Mouse (Mus musculus): ENCODE measurements at regions not wholly inside any gene's neighbourhood (a gene's known extent, or its start where the extent isn't known, plus 50 kb on each side); places are given as distances from the start of the nearest gene placed in this dataset.

DNA sequence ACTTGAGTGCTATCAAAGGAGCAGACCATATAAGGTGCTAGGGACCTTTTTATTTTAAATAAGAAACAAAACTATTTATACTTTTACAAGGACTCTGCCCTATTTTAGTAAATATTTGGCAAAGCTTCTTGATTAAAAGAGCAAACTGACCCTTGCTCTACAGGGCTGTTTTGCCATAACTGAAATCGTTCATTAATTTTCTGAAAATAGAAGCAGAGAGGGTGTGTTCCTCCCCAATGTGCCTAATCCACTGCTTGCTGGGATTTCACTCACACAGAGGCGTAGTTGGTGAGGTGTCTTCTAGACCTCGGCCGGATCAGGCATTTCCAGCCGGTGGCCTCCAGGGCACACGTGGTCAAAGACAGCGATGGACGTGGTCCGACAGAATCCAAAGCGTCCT lies 76.4 kb downstream of the Cdc7 start:
- H3K4me3 ChIP-seq (replicated peaks; ENCODE audit: low read length), result no peak overlapping the region
- ATAC-seq (ENCODE audit: low FRiP score, low read depth) (no peak), DNase-seq (ENCODE audit: low spot score) (no peak)
- H3K9me3 ChIP-seq (ENCODE audit: control insufficient read depth, low read length), result no peaks in the 10 kb centered on the region
- no peak overlapping the region for H3K4me2 ChIP-seq (replicated peaks; ENCODE audit: low read depth, low read length, severe bottlenecking)
- no peaks in the 10 kb centered on the region for H3K36me3 ChIP-seq (ENCODE audit: control insufficient read depth, insufficient read depth, low read length)
- no peak for TF ChIP-seq POLR2A (IDR thresholded peaks at IDR 0.05; ENCODE audit: borderline replicate concordance, extremely low read depth, insufficient read depth, insufficient read length)
- no peak overlapping the region for H3K27ac ChIP-seq (replicated peaks; ENCODE audit: low read depth, low read length)
- H3K27me3 ChIP-seq (ENCODE audit: control insufficient read depth, insufficient read depth, low read length), result no peaks in the 10 kb centered on the region
- peaks cover 16% of the 10 kb centered on the region for H3K4me1 ChIP-seq (ENCODE audit: control insufficient read depth, insufficient read depth, low read length)
- 88% methylated on average over 10 of the region's 10 CpGs for WGBS
- H3K9ac ChIP-seq (ENCODE audit: low read depth, low read length, severe bottlenecking), result no peak overlapping the region

DNA sequence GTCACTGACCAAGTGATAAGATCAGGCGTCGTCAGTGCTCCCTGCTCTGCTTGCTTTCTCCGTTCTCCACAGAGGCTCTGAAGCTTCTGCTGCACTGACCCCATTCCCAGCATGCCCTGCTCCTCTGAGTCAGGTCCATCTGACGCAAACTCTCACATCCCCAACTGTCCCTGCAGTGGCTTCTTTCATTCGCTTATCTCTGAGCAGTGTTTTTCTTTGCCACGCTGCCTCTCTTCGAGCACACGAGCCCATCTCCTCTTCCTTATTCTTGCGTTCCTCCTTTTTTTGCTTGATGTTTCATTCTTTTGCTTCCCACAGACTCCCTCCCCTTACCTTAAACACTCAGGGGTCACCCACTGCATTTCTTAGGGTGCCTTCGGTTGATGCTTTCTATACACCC lies 81.0 kb downstream of the Cdc7 start:
- ATAC-seq (ENCODE audit: low FRiP score, low read depth) (no peak), DNase-seq (ENCODE audit: low spot score) (no peak)
- no peaks in the 10 kb centered on the region for H3K27me3 ChIP-seq (ENCODE audit: control insufficient read depth, insufficient read depth, low read length)
- 77% methylated on average over 10 of the region's 10 CpGs for WGBS
- H3K4me3 ChIP-seq (replicated peaks; ENCODE audit: low read length), result no peak overlapping the region
- no peak overlapping the region for H3K4me2 ChIP-seq (replicated peaks; ENCODE audit: low read depth, low read length, severe bottlenecking)
- no peak for TF ChIP-seq POLR2A (IDR thresholded peaks at IDR 0.05; ENCODE audit: borderline replicate concordance, extremely low read depth, insufficient read depth, insufficient read length)
- H3K9ac ChIP-seq (ENCODE audit: low read depth, low read length, severe bottlenecking), result no peak overlapping the region
- no peaks in the 10 kb centered on the region for H3K9me3 ChIP-seq (ENCODE audit: control insufficient read depth, low read length)
- peaks cover 3% of the 10 kb centered on the region; the same call in 1 of the 2 replicates for H3K4me1 ChIP-seq (ENCODE audit: control insufficient read depth, insufficient read depth, low read length)
- no peak overlapping the region for H3K27ac ChIP-seq (replicated peaks; ENCODE audit: low read depth, low read length)
- H3K36me3 ChIP-seq (ENCODE audit: control insufficient read depth, insufficient read depth, low read length), result no peaks in the 10 kb centered on the region

DNA sequence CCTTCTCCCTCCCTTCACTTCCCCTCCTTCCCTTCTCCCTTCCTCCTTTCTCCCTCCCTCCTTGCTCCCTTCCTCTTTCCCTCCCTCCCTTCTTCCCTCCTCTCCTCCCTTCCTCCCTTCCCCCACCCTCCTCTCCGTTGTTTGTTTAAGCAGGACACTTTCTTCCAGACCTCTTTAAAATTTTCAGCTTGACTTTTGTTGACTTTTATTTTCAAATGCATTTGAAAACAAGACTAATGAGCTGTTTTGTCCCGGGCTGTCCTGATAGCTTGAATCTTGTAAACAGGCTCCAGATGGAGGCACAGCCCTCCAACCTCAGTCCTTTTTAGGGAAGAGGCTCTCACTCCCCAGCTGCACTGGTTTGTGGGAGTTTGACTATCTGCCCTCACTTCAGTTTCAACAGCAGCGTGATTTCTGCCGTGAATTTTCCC lies 82.4 kb downstream of the Cdc7 start:
- Histone ChIP-seq H3K4me1 (ENCODE audit: control insufficient read depth, insufficient read depth, low read length) (peaks cover 3% of the 10 kb centered on the region; the same call in 1 of the 2 replicates), H3K9me3 (ENCODE audit: control insufficient read depth, low read length) (no peaks in the 10 kb centered on the region), H3K4me2 (replicated peaks; ENCODE audit: low read depth, low read length, severe bottlenecking) (no peak overlapping the region), H3K27me3 (ENCODE audit: control insufficient read depth, insufficient read depth, low read length) (no peaks in the 10 kb centered on the region), H3K4me3 (replicated peaks; ENCODE audit: low read length) (no peak overlapping the region), H3K9ac (ENCODE audit: low read depth, low read length, severe bottlenecking) (no peak overlapping the region), H3K36me3 (ENCODE audit: control insufficient read depth, insufficient read depth, low read length) (no peaks in the 10 kb centered on the region), H3K27ac (replicated peaks; ENCODE audit: low read depth, low read length) (0 out of 2 replicates have a peak overlapping the region, but pooled peaks have one; percentile 19)
- ATAC-seq (ENCODE audit: low FRiP score, low read depth) (no peak), DNase-seq (ENCODE audit: low spot score) (no peak)
- TF ChIP-seq POLR2A (IDR thresholded peaks at IDR 0.05; ENCODE audit: borderline replicate concordance, extremely low read depth, insufficient read depth, insufficient read length), result no peak
- WGBS, result 5% methylated on average over 4 of the region's 4 CpGs

DNA sequence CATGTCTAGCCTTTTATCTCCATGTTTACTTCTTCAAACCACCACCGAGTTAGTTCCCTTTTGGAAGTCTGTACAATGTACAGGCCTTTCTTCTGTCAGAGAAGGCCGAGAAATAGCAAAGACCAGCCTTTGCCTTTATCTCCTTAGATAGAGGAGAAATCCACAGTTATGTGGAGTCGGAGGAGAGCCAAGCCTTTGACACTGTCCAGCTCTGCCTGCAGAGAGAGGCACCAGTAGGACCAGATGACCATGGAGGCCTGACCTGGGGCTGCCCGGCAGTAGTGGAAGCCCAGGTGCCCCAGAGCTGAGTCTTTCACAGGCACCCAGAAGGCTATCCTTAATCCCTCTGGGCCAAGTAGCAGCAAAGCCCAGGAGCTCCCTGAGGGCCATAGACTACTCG lies 84.5 kb downstream of the Cdc7 start:
- H3K9ac ChIP-seq (ENCODE audit: low read depth, low read length, severe bottlenecking), result no peak overlapping the region
- H3K4me2 ChIP-seq (replicated peaks; ENCODE audit: low read depth, low read length, severe bottlenecking), result no peak overlapping the region
- H3K4me1 ChIP-seq (ENCODE audit: control insufficient read depth, insufficient read depth, low read length), result peaks cover 3% of the 10 kb centered on the region; the same call in 1 of the 2 replicates
- DNase-seq (ENCODE audit: low spot score) (no peak), ATAC-seq (ENCODE audit: low FRiP score, low read depth) (no peak)
- no peak overlapping the region for H3K4me3 ChIP-seq (replicated peaks; ENCODE audit: low read length)
- no peaks in the 10 kb centered on the region for H3K27me3 ChIP-seq (ENCODE audit: control insufficient read depth, insufficient read depth, low read length)
- H3K9me3 ChIP-seq (ENCODE audit: control insufficient read depth, low read length), result no peaks in the 10 kb centered on the region
- no peak overlapping the region for H3K27ac ChIP-seq (replicated peaks; ENCODE audit: low read depth, low read length)
- WGBS, result 78% methylated on average over 5 of the region's 5 CpGs
- TF ChIP-seq POLR2A (IDR thresholded peaks at IDR 0.05; ENCODE audit: borderline replicate concordance, extremely low read depth, insufficient read depth, insufficient read length), result no peak
- H3K36me3 ChIP-seq (ENCODE audit: control insufficient read depth, insufficient read depth, low read length), result no peaks in the 10 kb centered on the region

DNA sequence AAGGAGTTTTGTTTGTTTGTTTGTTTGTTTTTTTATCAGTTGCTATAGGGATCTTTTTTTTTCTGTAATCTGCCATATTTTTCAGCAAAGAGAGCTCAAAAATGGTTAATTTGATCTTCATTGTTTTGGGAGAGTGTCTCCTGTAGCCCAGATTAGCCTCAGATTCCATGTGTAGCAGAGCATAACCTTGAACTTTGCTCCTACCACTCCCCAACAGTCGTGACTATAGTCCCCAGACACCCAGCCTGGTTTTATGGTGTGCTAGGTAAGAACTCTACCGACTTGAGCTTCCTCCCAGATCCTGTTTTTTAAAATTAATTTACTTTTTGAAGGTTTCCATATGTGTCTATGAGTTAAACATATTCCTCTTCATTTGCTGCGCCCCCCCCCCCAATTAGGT lies 86.0 kb downstream of the Cdc7 start:
- ATAC-seq (ENCODE audit: low FRiP score, low read depth), result no peak
- TF ChIP-seq POLR2A (IDR thresholded peaks at IDR 0.05; ENCODE audit: borderline replicate concordance, extremely low read depth, insufficient read depth, insufficient read length), result no peak
- 63% methylated on average over 3 of the region's 3 CpGs for WGBS

DNA sequence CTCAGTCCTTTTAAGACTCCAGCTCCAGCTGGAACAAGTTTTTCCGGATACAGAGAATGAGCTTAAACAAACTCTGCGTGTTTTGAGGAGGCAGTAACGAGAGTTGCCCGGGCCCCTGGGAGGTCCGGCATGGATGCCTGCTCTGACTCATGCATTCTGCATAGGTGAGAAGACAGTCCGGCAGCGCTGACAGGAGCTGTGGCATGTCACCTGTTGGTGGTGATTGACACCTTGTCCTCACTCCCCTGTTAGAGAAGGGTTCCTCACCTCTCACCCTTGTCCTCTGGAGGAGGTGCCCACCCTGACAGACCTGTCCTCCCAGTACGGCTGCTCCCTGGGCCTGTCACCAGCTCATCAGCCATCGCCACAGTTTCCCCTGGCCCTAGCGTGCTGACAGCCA lies 87.7 kb downstream of the Cdc7 start:
- WGBS, result 49% methylated on average over 10 of the region's 10 CpGs
- Histone ChIP-seq H3K27ac (replicated peaks; ENCODE audit: low read depth, low read length) (no peak overlapping the region), H3K27me3 (ENCODE audit: control insufficient read depth, insufficient read depth, low read length) (no peaks in the 10 kb centered on the region), H3K4me1 (ENCODE audit: control insufficient read depth, insufficient read depth, low read length) (0 out of 2 replicates have a peak, but pooled peaks cover under 1% of the 10 kb centered on the region), H3K9ac (ENCODE audit: low read depth, low read length, severe bottlenecking) (no peak overlapping the region), H3K36me3 (ENCODE audit: control insufficient read depth, insufficient read depth, low read length) (no peaks in the 10 kb centered on the region), H3K9me3 (ENCODE audit: control insufficient read depth, low read length) (no peaks in the 10 kb centered on the region), H3K4me2 (replicated peaks; ENCODE audit: low read depth, low read length, severe bottlenecking) (no peak overlapping the region), H3K4me3 (replicated peaks; ENCODE audit: low read length) (no peak overlapping the region)
- DNase-seq (ENCODE audit: low spot score), result peak; percentile 33
- no peak for TF ChIP-seq POLR2A (IDR thresholded peaks at IDR 0.05; ENCODE audit: borderline replicate concordance, extremely low read depth, insufficient read depth, insufficient read length)
- no peak for ATAC-seq (ENCODE audit: low FRiP score, low read depth)

More for the DNA sequence above, 86.0 kb downstream of the Cdc7 start:
- no peak overlapping the region for H3K27ac ChIP-seq (replicated peaks; ENCODE audit: low read depth, low read length)
- H3K4me3 ChIP-seq (replicated peaks; ENCODE audit: low read length), result no peak overlapping the region
- no peaks in the 10 kb centered on the region for H3K27me3 ChIP-seq (ENCODE audit: control insufficient read depth, insufficient read depth, low read length)
- H3K4me1 ChIP-seq (ENCODE audit: control insufficient read depth, insufficient read depth, low read length), result peaks cover 3% of the 10 kb centered on the region; the same call in 1 of the 2 replicates
- H3K9ac ChIP-seq (ENCODE audit: low read depth, low read length, severe bottlenecking), result no peak overlapping the region
- no peaks in the 10 kb centered on the region for H3K9me3 ChIP-seq (ENCODE audit: control insufficient read depth, low read length)
- H3K4me2 ChIP-seq (replicated peaks; ENCODE audit: low read depth, low read length, severe bottlenecking), result no peak overlapping the region
- H3K36me3 ChIP-seq (ENCODE audit: control insufficient read depth, insufficient read depth, low read length), result no peaks in the 10 kb centered on the region
- DNase-seq (ENCODE audit: low spot score), result no peak

Data from limb, embryonic 14.5 days (tissue).